Mouse (Mus musculus) bone marrow macrophage, adult 2 months (primary cell): ENCODE measurements around the gene Hist2h2aa1.

Experiments used
- CTCF ChIP-seq: IDR thresholded peaks from 2 replicates; pipeline ENCODE4 v1.5.1; 2012; ENCODE audit warnings: low read depth, mild to moderate bottlenecking, low read length, moderate library complexity
- POLR2A ChIP-seq: IDR thresholded peaks from 2 replicates; pipeline ENCODE4 v1.6.1; 2012; ENCODE audit warnings: mild to moderate bottlenecking, low read depth, low read length, borderline replicate concordance

DNA sequence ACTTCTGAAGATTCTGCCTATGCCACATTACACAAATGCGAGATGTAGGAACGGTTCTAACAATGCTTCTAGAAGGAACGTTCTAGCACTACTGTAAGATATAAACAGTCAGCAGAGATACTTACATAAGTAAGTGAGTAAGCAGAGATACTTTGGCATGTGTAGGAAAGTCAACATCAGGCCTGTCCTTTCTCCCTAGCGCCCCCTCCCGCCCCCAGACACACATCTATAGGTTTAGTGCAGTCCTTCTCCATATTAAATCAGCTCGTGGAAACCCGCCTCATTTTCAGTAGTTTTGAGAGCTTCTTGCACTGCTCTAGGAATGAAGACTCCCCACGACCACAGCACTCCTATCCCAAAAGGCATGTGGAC, 32.1 kb downstream of the Hist2h2aa1 start:
- TF ChIP-seq POLR2A (no peak), CTCF (no peak)
